Mouse (Mus musculus) liver, postnatal 0 days (tissue): ENCODE results near the gene Pias4.

Experiments used
- CTCF ChIP-seq: sonication (generic); IDR thresholded peaks from 2 replicates; pipeline ENCODE4 v1.5.1; 2016; ENCODE audit warnings: antibody characterized with exemption, low read depth
- EP300 ChIP-seq: IDR thresholded peaks from 2 replicates; pipeline ENCODE4 v1.6.1; 2016; ENCODE audit warnings: antibody characterized with exemption, low read depth, mild to moderate bottlenecking

- TF ChIP-seq CTCF = no peak
- TF ChIP-seq EP300 = no peak
These were observed 28.7 kb downstream of the Pias4 start for GRCm38 (mm10) chr10:81138821-81139528.
